Mouse (Mus musculus) urinary bladder, adult 18-20 months (tissue): ENCODE data around the gene Slc22a23.

ENCODE experiments used
- DNase-seq, 2 experiments: peaks; one replicate each; pipeline ENCODE4 v3.0.0; 2022; ENCODE audit warnings: low spot score in 2 of 2, mixed read lengths in 2 of 2

The Slc22a23 gene

DNA sequence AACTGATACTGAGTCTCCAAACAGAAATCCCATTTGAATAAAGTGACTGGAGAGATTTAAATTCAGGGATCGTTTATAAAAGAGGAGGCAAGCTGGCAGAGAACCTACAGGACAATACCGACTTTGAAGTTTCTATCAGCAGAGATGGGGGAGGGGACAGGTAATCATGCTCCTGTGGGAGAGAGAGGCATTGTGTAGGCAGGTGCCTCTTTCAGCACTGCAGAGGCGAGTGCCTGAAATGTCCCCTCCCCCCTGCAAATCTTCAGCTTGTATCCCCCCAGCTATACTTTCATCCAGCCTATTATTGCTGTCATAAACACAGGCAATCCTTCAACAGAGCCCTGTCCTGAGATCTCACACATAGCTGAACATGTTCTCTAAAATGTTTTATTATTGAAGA lies 43.4 kb downstream of the Slc22a23 start:
- DNase-seq, result no peak

DNA sequence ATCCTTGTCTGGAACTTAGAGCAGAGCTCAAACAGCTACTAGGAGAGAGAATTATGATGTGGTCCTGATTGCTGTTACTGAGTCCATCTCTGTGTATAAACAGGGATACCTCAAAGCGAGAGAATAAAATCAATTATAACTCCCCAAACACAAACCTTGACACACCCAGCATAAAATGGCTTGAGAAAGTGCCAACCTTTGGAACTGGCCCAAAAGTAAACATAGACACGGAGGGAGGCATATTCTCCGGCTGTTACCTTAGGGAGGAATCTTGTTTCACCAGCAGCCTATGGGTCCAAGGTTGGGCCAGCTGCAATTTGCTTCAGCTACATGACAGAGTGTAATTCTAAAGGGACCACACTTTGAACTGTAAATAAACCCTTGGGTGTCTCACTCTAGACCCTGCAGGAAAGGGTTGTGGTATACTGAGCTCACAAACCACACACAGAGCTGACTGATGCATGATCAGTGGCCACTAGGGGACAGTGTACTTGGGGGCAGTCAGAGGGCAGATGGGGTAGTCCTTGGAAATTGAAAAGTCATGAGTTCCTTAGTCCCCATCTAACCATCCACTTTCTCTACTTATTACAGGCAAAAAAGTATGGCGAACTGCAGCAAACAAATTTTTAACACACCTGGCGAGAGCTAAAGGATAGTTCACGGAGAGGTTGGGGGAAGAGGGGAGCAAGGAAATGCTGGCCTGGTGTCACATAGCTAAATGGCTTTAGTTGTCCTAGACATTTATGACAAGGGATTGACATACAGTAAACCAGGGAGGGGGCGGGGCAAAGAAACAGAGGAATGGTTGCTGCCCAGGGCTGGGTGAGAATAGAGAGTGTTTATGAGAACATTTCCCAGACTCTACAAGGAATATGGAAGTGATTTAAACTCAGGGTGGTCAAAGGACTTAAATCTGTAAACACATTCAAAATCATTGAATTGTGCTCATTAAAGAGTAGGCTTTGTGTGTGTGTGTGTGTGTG lies 45.3 kb downstream of the Slc22a23 start:
- no peak for DNase-seq

DNA sequence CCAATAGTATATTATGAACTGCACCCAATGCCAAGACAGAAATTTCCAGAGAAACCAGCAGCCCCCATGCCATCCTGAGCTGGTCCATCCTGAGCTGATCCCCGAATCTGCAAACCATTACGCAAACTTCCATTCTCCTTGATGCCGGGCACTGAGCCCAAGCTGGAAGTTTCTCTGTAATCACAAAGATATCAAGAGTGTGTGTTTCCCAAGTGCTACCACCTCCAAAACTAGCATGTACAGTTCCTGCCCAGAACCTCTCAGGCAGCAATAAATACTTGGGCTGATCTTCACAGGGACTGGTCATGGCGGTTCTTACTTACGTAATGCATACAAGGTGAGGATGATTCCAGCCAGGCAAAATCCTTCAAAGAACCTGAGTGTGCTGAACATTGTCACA lies 46.3 kb downstream of the Slc22a23 start:
- DNase-seq, result no peak

DNA sequence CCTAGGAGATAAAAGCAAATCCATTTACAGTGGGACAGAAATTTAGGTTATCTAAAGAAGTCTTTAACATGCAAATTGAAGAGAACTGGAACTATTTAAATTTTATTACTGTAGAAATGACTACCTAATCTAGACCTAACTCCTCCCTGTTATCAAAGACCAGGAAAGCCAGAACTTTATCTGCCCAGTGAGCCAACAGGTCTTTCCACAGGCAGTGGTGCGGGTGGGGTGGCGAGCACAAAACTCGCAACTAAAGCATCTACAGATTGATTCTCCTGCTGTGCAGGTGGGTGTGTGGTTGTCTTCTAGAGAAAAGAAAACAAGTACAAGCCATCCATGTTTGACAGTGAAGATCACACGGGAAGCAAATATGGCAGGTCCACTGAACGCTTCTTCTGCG lies 46.9 kb downstream of the Slc22a23 start:
- no peak for DNase-seq

DNA sequence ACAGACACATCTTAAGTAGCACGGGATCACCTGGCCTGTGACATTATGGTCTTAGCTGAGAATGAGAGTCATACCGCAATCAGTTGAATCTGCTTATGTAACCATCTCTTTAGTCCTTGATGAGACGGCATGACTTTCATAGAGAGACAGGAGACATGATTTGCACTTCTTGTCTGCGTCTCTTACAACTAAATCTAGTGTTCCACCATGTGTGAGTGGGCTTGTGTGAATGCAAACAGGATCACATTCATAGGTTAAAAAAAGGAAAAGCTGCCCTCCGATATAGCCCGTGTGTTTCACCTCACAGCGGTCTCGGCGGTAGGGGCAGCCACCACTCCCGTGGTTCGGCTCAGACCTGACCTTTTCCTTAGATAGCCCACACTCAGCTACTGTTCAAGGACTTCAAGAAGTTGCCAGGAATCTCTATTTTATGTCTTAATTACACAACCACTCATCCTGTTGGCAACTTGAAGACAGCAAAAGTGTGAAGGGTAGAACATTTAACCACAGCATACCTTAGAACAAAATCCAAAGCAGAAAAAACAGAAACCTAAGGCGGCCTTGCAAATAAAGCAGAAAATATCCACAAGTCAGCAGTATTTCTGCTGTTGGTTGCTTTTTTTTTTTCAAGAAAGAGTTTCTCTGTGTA lies 49.1 kb downstream of the Slc22a23 start:
- no peak for DNase-seq

DNA sequence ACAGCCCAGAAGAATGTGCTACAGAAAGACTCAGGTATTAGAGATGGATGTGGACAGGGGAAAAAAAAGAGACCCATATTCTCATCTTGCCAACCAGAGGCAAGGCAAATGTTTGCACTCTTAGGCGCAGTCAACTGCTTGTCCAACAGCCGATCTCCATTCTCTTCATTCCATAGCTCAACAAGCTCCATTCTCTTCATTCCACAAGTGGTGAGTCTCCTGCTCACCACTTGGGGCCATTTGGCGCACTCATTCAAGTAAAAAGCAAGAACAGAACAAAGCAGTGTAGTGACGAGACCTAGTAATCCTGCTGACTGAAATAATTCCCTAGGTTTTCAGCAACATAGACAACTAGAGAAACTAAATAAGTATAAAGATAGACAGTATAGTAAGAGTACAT lies 50.8 kb downstream of the Slc22a23 start:
- no peak for DNase-seq

DNA sequence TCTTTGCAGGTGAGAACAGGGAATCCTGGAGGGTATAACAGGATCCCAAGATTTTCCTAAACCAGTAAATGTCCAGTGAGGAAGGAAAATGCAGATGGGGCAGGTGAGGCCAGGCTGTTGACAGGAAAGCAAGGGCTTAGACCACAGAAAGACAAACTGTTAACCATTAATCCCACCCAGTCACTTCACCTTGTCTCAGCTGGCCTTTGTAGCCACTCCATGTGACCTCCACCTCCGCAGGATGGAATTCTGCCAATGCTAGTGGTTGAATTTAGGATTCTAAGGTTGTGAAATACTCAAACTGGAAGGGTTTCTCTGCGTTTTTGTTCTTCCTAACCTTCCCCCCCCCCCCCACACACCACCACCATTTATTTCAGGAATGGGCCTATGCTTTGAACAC lies 52.9 kb downstream of the Slc22a23 start:
- no peak for DNase-seq

DNA sequence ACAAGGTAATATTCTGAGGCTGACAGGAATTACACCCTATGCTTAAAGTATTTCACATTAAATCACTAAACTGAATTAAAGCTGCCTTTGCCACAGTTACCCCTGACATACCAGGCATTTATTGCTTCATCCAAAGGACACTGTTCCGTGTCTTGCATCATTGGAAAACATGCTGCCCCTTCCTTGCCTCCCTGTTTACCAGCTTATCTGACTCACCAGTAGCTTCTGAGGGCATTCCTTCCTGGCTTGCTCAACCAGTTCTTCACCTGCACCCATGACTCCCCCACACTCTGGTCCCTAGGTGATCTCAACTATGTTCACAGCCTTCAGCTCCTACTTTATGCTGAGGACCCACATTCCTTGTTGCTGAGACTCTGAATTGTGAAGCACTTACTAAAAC lies 54.6 kb downstream of the Slc22a23 start:
- DNase-seq, result peak in 1 of 2 experiments; percentile 67

DNA sequence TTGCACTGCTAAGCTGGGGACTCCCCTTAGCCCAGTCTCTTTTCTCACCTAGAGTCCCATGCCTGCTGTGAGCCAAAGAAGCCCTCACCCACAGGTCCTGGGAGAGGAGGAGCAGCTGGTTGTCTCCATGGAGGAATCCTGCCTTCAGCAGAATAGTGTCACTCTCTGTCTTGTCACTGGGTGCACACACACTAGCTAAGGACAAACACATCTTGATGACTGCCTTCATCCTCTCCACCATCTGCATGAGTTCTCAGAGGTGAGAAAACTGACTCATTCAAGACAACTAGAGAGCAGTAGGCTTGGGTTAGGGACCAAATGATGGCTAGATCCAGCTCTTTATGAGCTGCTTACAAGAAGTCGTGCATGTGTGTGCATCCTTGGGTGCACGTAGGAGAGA lies 55.4 kb downstream of the Slc22a23 start:
- no peak for DNase-seq

DNA sequence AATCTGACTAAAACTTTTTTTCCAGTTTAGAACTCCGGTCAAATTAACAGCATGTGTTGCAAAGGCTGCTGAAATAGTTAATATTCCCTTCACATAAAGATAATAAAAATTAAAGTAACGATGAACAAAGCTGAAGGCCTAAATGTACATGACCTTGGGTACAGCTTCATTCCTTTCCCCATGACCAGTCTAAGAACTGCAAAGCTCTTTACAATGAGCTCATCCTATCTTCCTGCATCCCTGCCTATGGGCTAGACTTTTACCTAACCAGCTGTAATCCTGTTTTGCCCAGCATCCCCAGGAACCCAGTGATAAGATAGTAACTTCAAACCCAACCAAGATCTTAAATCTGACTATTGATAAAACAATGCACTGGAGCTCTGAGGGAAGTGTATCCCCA lies 56.9 kb downstream of the Slc22a23 start:
- DNase-seq, result no peak

DNA sequence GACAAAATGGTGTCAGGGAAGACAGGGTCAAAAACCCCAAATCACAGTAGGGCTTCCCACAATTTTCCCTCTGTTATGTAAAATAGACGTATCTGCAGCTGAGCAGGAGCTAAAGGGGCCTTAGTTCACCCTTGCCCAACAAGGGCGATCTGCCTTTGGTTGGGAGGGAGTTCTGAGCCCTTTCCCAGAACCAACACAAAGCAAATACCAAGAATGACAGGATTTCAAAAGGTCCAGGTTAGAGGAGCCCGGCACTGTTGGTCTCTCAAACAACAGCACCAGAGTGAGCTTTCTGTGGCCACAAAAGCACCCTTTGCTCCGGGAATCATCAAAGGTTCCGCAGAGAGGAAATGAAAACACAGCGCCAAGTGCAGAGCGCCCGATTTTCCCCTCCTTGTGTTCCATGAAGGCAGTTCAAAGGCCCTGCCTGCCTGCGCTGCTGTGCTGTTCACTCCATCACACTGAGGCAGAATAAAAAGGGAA lies 57.3 kb downstream of the Slc22a23 start:
- DNase-seq, result no peak

DNA sequence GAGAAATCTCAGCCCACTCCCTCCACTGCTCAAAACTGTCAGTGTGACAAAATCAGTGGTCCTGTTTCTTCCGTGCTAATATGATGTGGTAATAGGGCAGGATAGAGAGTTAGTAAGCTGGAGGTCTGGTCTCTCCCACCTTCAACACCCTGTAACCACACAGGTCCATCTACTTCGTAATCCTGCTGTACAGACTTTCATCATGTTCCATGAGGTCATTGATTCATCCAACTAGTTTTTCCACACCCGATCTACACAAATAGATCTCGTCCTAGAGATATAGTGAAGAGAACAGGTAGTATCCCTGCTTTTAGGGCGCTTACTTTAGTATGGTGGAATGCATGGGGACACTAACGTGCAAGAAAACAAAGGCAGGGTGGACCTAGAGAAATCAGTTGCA lies 63.6 kb downstream of the Slc22a23 start:
- DNase-seq, result no peak

DNA sequence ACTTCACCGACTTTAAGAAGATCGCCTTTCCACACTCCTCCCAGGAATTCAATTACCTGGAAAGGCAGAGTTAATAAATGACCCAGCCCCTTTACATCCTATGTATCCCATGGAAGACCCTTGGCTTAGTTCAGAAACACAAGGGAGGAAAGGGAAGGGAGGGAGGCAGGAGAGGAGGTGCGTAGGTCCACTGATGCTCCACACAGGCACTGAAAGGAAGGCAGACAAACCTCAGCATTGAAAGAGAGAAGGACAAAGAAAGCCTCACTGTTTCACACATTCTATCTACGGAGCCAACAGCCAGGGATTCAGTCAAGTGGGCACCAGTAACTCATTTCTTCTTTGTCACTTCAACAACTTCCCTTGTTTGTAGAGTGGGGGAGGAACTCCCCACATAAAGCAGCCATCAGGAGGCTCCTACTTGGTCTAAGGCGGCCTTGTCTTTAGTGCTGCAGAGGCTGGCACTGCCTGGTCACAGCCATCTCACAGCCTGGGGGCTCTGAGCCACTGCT lies 66.2 kb downstream of the Slc22a23 start:
- DNase-seq, result no peak

DNA sequence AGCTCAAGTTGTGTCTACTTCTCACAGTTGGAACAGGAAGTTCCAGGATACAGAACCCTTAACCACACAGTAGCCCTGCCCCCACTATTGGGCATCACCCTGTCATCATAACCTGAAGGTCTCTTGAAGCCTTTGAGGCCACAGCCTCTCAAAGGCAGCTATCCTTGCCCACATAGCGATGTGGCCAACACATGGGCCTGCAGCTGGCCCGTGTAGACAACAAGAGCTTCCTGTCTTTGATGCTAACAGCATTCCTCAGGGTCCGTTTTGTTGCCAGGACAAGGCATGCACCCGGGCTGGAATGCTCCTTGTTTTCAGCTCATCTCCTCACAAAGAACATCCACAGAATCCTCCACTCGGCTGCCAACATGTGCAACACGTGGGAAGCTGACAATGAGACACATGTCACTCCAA lies 66.7 kb downstream of the Slc22a23 start:
- no peak for DNase-seq

DNA sequence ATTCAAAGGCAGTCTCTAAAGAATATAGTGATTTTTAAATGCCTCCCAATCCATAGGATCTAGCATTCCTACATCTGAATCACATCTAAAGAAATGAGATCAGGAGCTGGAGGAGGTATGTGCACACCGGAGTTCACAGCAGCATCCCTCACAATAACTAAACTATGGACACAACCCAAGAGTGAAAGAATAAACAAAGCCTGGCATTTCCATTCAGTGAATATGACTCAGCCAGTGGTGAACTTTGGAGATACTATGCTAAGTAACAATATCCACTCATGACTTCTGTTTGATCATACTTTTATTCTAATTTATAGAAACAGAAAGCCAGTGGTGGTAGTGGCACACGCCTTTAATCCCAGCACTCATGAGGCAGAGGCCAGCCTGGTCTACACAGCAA lies 67.4 kb downstream of the Slc22a23 start:
- DNase-seq, result no peak

DNA sequence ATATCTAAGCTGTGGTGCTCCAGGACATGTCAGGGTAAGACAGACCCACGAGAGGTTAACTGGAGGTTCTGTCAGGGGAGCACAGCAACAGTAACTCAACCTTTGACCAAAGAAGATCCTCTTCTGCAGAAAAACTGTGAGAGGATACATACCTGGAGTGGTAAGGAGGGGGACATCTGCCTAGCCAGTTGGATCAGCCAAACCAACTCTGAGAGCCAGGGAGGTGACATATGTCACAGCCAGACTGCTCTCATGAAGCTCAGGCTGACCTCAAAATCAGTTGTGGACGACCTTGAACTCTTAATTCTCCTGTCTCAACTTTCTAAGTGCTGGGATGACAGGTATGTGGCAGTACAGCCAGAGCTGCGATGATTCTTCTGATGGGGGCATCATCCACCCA lies 68.0 kb downstream of the Slc22a23 start:
- DNase-seq, result no peak

DNA sequence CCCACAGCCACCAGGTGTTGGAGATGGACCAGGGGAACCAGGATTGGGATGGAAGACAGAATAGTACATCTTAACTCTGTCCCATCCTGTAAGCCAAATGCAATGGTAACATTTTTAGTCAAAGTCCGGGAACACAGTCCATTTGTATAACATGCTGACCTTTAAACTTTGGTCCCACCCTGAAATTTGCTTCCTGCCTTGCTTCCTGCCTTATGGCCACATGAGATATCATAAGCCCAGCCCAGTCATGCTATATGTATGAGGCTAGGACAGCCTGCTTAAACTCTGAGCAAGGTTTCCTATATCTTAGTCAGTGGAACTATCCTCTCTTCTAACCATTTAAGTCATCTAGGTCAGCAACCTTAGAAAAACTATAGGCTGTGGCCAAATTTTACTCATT lies 70.1 kb downstream of the Slc22a23 start:
- DNase-seq, result no peak

DNA sequence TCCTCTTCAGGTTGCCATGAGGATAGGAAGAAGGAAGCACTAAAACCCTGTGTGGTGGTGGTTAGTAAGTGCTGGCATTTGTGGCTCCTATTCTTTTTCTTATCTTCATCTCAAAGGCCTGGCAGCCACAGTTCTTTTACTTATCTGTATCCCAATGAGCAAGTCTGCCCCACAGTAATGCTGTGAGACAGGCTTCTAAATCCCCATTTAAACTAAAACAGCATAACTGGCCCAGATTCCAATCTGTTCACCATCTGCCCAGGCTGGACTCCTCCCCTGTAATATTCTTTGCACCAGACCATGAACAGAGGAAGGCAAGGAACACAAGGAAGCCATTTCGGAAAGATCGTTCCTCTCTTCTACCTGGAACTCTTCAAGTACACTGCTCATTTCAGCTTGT lies 70.6 kb downstream of the Slc22a23 start:
- DNase-seq, result no peak

DNA sequence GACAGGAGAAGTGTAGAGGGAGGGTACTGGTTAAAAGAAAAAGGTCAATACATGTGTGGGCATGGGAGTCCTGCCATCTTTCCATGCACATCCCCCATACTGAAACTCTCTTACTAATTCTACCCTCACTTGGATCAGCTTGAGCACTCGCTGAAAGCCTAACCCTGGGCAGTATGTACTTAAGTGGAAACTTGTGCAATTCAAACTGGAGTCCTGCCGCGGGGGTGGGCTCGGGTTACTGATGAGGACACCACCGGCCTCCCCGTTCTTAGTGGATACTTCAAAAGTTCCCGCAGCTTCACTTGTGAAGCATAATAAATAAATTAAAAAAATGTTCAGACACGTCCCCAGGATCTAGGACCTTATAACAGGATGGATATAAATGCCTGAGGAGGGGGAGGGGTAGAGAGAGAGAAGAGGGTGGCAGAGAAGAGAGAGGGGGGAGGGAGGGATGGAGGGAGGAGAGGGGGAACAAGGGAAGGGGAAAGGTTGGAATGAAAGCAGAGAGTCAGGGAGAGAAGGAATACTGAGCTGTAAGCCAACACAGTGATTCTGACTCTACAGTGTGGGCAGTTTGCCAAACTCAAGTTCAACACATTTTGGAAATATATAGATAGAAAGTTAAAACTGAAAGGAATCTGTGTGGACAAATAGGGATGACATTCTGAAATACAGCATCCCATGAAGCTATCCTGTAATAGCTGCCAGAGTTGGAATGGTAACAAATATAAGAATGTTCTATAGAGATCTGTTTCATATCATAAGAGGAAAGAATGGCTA lies 72.5 kb downstream of the Slc22a23 start:
- no peak for DNase-seq

DNA sequence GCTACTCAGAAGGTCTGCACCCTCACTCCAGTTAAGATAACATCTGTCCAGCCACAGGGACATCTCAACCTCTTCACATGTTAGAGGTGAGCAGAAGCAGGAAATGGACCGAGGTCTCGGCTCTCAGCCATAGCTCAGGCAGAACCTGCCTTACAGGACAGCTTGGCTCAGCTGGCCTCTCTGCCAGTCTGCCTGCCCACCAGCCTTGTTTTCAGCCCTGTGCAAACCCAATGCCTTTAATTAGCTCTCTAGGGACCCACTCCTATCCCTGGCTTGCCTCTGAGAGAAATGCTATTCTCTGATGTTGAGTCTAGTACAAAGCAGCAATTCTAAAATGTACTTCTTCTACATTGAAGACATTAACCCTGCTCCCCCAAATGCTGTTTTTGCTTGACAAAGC lies 73.3 kb downstream of the Slc22a23 start:
- no peak for DNase-seq

DNA sequence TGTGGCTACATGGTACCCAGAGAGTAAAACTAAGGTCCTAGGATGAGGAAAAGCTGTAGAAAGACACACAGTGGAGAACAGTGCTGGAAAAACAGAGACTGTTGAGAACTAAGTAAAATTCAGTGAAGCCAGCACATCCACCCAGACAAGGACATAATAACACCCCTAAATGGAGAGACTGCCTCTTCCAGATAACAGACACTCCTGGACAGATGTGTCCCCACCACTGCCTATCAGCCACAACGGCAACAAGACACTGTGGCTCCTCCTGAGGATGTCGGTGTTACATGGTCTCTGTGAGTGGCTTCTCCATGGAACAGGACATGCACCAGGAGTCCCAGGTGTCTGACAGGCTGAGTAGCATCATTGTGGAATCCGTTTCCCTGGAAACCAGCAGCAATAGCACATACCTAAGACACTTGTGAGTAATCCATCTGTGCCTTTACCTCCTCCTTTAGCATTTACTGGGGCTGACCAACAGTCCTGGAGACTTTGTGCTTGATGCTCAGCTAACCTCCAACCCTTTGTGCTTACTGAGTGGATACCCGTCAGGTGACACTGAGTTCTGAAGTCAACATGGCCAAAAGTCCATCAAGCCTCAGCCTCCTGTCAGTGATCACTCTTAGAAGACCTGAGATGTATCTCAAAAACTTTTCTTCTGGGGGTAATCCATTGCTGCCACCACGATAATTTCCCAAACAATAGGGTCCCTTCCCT lies 73.9 kb downstream of the Slc22a23 start:
- no peak for DNase-seq
